Mouse (Mus musculus) layer of hippocampus, adult 2 months (tissue): ENCODE results near the gene Slc25a10. TPM values are rescaled to one million over a fixed set of nuclear protein-coding genes. Genes with fewer than 3 reads are reported as not detected.

Experiments
- DNase-seq, 2 experiments: peaks; one replicate each; pipeline ENCODE4 v3.0.0; 2022; ENCODE audit warnings: low spot score in 2 of 2
- H3K27ac ChIP-seq: fragments of 200-600 bp; 2 replicates; pipeline ENCODE4 v1.8.1; 2022
- H3K4me3 ChIP-seq: fragments of 200-600 bp; 2 replicates; pipeline ENCODE4 v1.8.1; 2022; ENCODE audit warnings: mild to moderate bottlenecking
- CTCF ChIP-seq: fragments of 200-600 bp; conservative IDR thresholded peaks from 2 replicates; pipeline ENCODE4 v1.8.1; 2022; ENCODE audit warnings: antibody characterized with exemption, mild to moderate bottlenecking, moderate library complexity
- total RNA-seq, 2 experiments: library from RNA; stranded (reverse); gene quantifications; 2 replicates each; pipeline ENCODE4 v1.2.3; 2021

Slc25a10 gene
- total RNA-seq, 2 experiments from 2014 or later = 19.8 to 22.3 TPM

- peak; percentile 54 for TF ChIP-seq CTCF
- peak overlapping the region; percentile 77 for H3K4me3 ChIP-seq
- peak overlapping the region; percentile 95; the same call in 1 of the 2 replicates for H3K27ac ChIP-seq
- DNase-seq = no peak
These were observed 32.6 kb upstream of the Slc25a10 start for GRCm38 (mm10) chr11:120458847-120459597.

GRCm38 (mm10) chr11:120463536-120463935 lies 28.1 kb upstream of the Slc25a10 start:
- no peak for TF ChIP-seq CTCF
- Histone ChIP-seq H3K27ac (no peak overlapping the region), H3K4me3 (no peak overlapping the region)
- no peak for DNase-seq

DNA sequence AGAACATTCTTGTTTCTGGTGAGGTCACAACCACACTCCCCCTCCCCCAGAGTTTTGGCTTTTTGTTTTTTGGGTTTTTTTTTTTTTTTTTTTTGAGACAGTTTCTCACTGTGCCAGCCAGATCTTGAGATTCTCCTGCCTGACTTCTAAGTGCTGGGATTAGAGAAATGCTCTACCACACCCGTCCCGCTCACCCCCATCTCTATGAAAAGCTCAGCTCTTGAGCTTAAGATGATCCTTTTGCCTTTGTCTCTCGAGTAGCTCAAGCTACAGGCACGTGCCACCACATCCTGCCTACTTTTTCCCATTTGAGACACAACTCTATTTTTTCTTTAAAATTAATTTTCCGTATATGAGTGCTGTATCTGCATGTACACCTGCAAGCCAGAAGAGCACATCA lies 27.3 kb upstream of the Slc25a10 start:
- no peak for DNase-seq

GRCm38 (mm10) chr11:120465521-120465920 lies 26.1 kb upstream of the Slc25a10 start:
- Histone ChIP-seq H3K27ac (no peak overlapping the region), H3K4me3 (no peak overlapping the region)
- TF ChIP-seq CTCF = no peak
- DNase-seq = no peak

More for the DNA sequence above, 27.3 kb upstream of the Slc25a10 start:
- no peak for TF ChIP-seq CTCF
- Histone ChIP-seq H3K4me3 (no peak overlapping the region), H3K27ac (no peak overlapping the region)

DNA sequence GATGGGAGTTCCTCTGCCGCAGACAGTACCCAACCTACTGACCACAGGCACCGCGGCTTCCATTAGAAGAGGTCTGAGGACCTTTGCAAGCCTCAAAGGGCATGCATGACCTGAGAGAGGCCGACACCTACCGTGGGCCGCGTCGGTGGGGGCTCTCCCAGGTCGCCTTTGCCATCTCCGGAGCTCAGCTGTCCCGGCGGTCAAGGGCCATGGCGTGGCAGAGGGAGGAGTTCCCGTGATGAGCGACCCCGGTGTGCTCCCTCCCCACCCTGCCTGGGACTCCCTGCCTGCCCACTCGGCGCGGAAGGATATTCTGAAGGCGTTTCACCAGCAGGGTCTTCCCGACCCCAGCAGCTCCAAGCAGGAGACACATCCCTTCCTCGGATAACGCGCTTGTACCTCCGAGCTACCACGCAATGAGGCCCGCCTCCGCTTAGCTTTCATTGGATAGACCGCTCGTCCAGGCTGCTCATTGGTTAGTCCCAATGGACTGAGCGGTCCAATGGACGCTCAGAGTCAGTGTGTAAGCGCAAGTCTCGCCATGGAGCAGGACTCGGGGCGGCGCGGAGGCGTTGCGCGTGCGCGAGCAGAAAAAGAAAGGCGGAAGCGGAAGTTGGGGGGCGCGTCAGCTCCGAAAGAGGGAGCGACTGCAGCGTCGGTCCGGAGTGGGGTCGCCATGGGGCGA lies 24.4 kb upstream of the Slc25a10 start, which contains the start of gene Arl16:
TSS of gene Arl16 (minus strand) at position 557 of the 685 bp plus-strand sequence.
- peak within 1 kb of the TSS; percentile 91 for H3K27ac ChIP-seq
- no peak for TF ChIP-seq CTCF
- peak; percentile 92 to 96 for DNase-seq
- peak within 1 kb of the TSS; percentile 84 for H3K4me3 ChIP-seq

DNA sequence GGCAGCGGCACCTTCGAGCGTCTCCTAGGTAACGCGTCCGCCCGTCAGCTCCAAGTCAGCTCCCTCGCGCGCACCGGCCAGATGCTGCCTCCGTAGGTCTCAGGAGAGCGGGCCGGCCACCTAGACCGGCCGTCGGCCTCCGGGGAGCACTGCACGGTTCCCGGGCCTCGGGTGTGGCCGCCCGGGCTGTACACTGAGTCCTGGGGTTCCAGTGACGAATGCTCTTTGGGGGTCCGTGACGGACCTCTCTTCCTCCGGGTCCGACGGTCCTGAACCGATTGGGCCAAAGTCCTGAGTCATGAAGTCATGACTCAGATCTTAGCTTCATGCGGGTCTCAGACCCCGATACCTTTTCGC lies 23.9 kb upstream of the Slc25a10 start:
- no peak for DNase-seq
- Histone ChIP-seq H3K4me3 (peak overlapping the region; percentile 84), H3K27ac (peak overlapping the region; percentile 87)
- TF ChIP-seq CTCF = no peak

DNA sequence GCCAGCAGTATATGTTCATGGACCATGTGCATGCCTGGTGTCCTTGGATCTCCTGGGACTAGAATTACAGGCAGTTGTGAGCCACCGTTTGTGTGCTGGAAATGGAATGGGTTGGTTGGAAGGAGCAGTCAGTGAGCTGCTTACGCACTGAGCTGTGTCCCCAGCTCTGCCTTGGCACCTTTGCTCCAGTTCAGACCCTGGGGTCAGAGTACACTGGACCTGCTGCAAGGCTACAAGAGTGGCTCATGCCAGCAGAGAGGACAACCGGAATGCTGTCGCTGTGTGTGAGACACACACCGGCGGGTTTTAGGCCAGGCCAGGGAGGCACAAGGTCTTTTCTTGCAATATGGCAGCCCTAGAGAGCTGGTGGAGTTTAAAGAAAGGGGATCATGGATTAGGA lies 19.6 kb upstream of the Slc25a10 start:
- Histone ChIP-seq H3K4me3 (no peak overlapping the region), H3K27ac (no peak overlapping the region)
- TF ChIP-seq CTCF = no peak
- no peak for DNase-seq

GRCm38 (mm10) chr11:120483448-120483934 lies 8.1 kb upstream of the Slc25a10 start:
- TF ChIP-seq CTCF = no peak
- 0 out of 2 replicates have a peak overlapping the region, but pooled peaks have one; percentile 95 for H3K27ac ChIP-seq
- DNase-seq = no peak
- no peak overlapping the region for H3K4me3 ChIP-seq

DNA sequence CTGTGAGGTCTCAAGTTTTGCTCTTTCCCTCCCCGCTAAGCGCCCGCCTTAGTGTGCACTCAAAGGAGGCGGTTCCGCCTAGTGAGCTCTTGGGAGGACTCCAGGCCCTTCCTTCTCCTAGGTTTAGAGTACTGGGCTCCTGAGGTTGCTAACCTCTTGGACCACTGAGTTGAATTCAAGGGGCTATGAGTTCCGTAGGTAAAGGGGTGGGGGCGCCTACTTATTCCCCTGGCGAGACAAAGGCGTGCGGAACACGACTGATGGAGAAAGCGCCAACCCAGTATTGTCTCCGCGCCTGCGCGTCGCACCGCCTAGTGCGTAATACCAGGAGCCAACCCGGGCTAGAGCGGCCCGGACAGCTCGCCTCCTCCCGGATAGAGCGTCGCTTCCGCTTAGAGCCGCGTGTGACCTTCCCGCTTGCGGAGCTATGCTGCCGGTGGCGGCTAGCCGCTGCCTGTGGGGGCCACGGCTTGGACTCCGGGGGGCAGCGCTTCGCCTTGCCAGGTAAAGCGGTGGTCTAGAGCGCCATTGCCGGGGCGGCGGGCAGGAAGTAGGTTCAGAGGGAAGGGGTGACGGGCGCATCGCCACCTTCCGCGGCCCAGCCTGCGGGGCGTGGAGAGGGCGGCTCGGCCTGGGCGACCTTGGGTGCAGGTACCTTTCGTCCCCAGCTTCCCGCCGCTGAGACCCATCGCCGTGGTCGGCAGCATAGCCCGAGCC lies 7.2 kb upstream of the Slc25a10 start, which contains the start of gene Mrpl12:
TSS of gene Mrpl12 (plus strand) at position 349 of the 717 bp plus-strand sequence.
- no peak for TF ChIP-seq CTCF
- Histone ChIP-seq H3K4me3 (peak within 1 kb of the TSS; percentile 99), H3K27ac (peak within 1 kb of the TSS; percentile 95)
- DNase-seq = peak; percentile 89 to 90

DNA sequence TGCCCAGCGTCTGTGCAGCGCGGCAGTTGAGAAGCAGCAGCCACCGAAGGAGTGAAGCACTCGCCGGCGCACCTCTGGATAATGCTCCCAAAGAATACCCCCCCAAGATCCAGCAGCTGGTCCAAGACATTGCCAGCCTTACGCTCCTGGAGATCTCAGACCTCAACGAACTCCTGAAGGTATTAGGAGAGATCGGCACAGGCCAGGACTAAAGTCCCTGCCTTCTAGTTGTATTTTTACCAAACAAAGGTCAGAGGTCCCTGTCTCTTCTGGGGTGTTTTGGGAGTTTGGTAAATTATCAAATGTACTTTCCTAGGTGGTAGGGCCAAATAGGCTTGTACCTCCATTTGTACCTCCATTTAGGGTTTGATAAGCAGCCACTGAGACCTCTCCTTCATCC lies 6.4 kb upstream of the Slc25a10 start:
- H3K27ac ChIP-seq = peak overlapping the region; percentile 95
- no peak for DNase-seq

DNA sequence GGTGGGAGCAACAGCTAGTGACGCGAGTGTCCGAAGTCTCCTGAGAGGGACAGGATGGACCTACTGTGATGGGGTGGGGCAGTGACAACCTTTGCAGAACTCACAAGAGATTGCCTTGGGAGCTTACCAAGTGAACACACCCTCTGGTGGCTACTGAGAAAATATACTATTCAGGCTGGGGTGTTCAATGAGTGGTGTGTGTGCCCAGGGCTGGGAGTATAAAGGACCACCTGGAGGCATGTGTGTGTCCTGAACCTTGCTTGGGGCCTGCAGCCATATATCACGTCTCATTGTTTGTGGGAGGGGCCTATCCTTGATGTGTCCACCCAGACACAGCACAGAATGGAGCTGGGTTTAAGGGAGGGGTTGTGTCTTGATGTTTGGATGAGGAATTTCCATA lies 3.1 kb upstream of the Slc25a10 start:
- DNase-seq = no peak
- H3K4me3 ChIP-seq = no peak overlapping the region
- peak; percentile 22; the same call in 1 of the 2 replicates for TF ChIP-seq CTCF
- H3K27ac ChIP-seq = no peak overlapping the region

More for the DNA sequence above, 6.4 kb upstream of the Slc25a10 start:
- H3K4me3 ChIP-seq = peak overlapping the region; percentile 99
- no peak for TF ChIP-seq CTCF

- Histone ChIP-seq H3K27ac (peak overlapping the region; percentile 76), H3K4me3 (no peak overlapping the region)
- peak; percentile 95 for TF ChIP-seq CTCF
- DNase-seq = peak; percentile 74
These were observed 2.4 kb upstream of the Slc25a10 start for GRCm38 (mm10) chr11:120489054-120489761.
